Mouse (Mus musculus) neural tube, embryonic 14.5 days (tissue): ENCODE measurements around the gene Hdac11. TPM values are rescaled to one million over a fixed set of nuclear protein-coding genes. Genes with fewer than 3 reads are reported as not detected.

ENCODE experiments used
- ATAC-seq: fragments of 200-750 bp; cut with Nextera tagmentation; 2 replicates; pipeline ENCODE4 v1.8.0; 2017; ENCODE audit warnings: low read depth, mild to moderate bottlenecking, moderate TSS enrichment, moderate library complexity
- H3K27ac ChIP-seq: fragments of 300-500 bp; sonication (generic); 2 replicates; pipeline ENCODE4 v1.5.1; 2014; ENCODE audit warnings: low read depth, mild to moderate bottlenecking, control low read depth, low read length, moderate library complexity, mixed read lengths
- H3K27me3 ChIP-seq: fragments of 300-500 bp; sonication (generic); 2 replicates; pipeline ENCODE4 v1.6.1; 2014; ENCODE audit warnings: low read length; ENCODE audit not compliant: control insufficient read depth, insufficient read depth
- H3K36me3 ChIP-seq: fragments of 300-500 bp; sonication (generic); 2 replicates; pipeline ENCODE4 v1.6.1; 2014; ENCODE audit warnings: low read length, mixed read lengths; ENCODE audit not compliant: control insufficient read depth, insufficient read depth
- H3K4me1 ChIP-seq: fragments of 300-500 bp; sonication (generic); 2 replicates; pipeline ENCODE4 v1.6.1; 2014; ENCODE audit warnings: low read length; ENCODE audit not compliant: control insufficient read depth, insufficient read depth
- H3K4me2 ChIP-seq: fragments of 300-500 bp; sonication (generic); 2 replicates; pipeline ENCODE4 v1.6.1; 2014; ENCODE audit warnings: mild to moderate bottlenecking, low read depth, low read length, control low read depth
- H3K4me3 ChIP-seq: fragments of 300-500 bp; sonication (generic); 2 replicates; pipeline ENCODE4 v1.5.1; 2014; ENCODE audit warnings: low read depth, low read length, control low read depth, mixed read lengths
- H3K9ac ChIP-seq: fragments of 300-500 bp; sonication (generic); replicated peaks from 2 replicates; pipeline ENCODE4 v1.6.1; 2014; ENCODE audit warnings: low read depth, mild to moderate bottlenecking, control low read depth, low read length, mixed read lengths
- H3K9me3 ChIP-seq: fragments of 300-500 bp; sonication (generic); 2 replicates; pipeline ENCODE4 v1.6.1; 2016; ENCODE audit warnings: low read length; ENCODE audit not compliant: control insufficient read depth
- WGBS: fragments of 180-500 bp; shearing (Covaris S2); extraction: QIAGEN DNeasy Blood & Tissue Kit; methylation state at CpG from one replicate; pipeline ENCODE4 v1.1.7; 2014; 5-methylcytosine and 5-hydroxymethylcytosine counted together
- polyA plus RNA-seq: library from polyadenylated mRNA; unstranded; fragments of >200 nt; fragmentation: Nextera tagmentation; extraction: Ambion mirVana; gene quantifications from 2 replicates; pipeline ENCODE4 v1.2.1, GENCODE M21; 2014

Hdac11 gene
- polyA plus RNA-seq, 1 experiment from 2014 or later: 50.0 TPM

GRCm38 (mm10) chr6:91146443-91147151, 9.9 kb upstream of the Hdac11 start:
- 9% methylated on average over 5 of the region's 5 CpGs for whole genome bisulfite sequencing
- H3K27me3 ChIP-seq: no peaks in the 10 kb centered on the region
- no peak overlapping the region for H3K4me3 ChIP-seq
- no peak overlapping the region for H3K4me2 ChIP-seq
- peak; percentile 93 for ATAC-seq
- peaks cover 16% of the 10 kb centered on the region; the same call in 1 of the 2 replicates for H3K4me1 ChIP-seq
- no peaks in the 10 kb centered on the region for H3K36me3 ChIP-seq
- peak overlapping the region; percentile 84 for H3K27ac ChIP-seq
- H3K9ac ChIP-seq: no peak overlapping the region
- no peaks in the 10 kb centered on the region for H3K9me3 ChIP-seq

- Histone ChIP-seq H3K4me3 (no peak overlapping the region), H3K27me3 (no peaks in the 10 kb centered on the region), H3K9ac (no peak overlapping the region), H3K27ac (peak overlapping the region; percentile 84), H3K4me1 (peaks cover 16% of the 10 kb centered on the region; the same call in 1 of the 2 replicates), H3K9me3 (no peaks in the 10 kb centered on the region), H3K36me3 (no peaks in the 10 kb centered on the region), H3K4me2 (no peak overlapping the region)
- peak; percentile 75 for ATAC-seq
- whole genome bisulfite sequencing: 49% methylated on average over 2 of the region's 2 CpGs
Measured at GRCm38 (mm10) chr6:91147152-91147770, 9.2 kb upstream of the Hdac11 start.

DNA sequence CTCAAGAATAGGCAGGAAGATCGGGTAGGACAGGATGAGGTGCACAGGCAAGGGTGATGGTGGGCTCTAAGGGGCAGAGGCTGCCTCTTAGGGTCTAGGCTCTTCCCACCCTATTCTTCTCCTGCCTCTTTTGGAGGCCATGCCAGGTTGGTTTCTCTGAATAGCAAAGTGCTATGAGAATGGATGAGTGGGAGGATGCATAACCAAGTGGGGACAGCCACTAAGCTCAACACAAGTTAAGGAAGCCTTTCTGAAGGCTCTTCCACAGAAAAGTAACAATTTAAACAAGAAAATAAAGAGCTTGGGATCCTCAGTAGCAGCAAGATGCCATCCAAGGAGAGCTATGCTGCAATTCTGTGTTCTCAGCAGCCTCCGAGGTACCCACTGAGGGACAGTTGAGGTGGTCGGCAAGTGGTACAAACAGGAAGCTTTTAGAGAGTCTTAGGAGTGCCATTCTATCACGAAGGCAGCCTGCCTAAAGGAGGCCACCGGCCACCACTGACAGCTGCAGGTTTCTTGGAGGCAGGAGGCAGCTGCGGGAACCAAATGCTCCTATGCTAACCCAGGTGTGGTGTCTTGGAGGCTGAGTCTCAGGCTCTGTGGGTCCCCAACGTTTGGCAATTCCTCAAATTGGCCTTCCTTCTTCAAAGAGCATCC, 3.4 kb upstream of the Hdac11 start:
- H3K4me3 ChIP-seq: no peak overlapping the region
- H3K36me3 ChIP-seq: no peaks in the 10 kb centered on the region
- no peaks in the 10 kb centered on the region for H3K9me3 ChIP-seq
- H3K27ac ChIP-seq: peak overlapping the region; percentile 85
- no peak overlapping the region for H3K9ac ChIP-seq
- H3K4me2 ChIP-seq: peak overlapping the region; percentile 48
- H3K4me1 ChIP-seq: peaks cover 30% of the 10 kb centered on the region
- ATAC-seq: no peak
- WGBS: 40% methylated on average over 7 of the region's 7 CpGs
- H3K27me3 ChIP-seq: no peaks in the 10 kb centered on the region

- Histone ChIP-seq H3K9me3 (no peaks in the 10 kb centered on the region), H3K27me3 (no peaks in the 10 kb centered on the region), H3K9ac (peak overlapping the region; percentile 32; the same call in 1 of the 2 replicates), H3K4me3 (peak overlapping the region; percentile 29), H3K36me3 (no peaks in the 10 kb centered on the region), H3K4me2 (peak overlapping the region; percentile 48), H3K4me1 (peaks cover 36% of the 10 kb centered on the region), H3K27ac (peak overlapping the region; percentile 85)
- under 1% methylated on average over 10 of the region's 10 CpGs for WGBS
- ATAC-seq: peak; percentile 77
Measured at GRCm38 (mm10) chr6:91153549-91154064, 2.9 kb upstream of the Hdac11 start.

DNA sequence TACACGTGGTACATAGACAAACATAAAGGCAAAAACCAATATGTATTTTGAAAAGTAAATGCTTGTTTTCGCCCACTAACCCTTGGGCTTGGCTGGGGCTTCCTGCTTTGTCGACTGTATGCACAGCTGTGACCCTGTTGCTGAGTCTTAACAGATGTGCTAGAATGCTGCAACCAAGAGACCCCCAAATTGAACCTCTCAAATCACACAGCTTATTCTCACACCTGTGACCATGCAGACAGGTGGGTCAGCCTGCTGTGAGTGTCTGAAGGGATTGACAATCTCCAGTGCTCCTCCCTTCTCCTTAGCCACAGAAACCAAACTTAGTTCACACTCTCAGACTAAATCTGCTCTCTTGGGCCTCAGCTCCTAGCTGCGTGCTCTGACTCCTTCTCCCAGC, 1.8 kb upstream of the Hdac11 start:
- Histone ChIP-seq H3K27ac (peak overlapping the region; percentile 85; the same call in 1 of the 2 replicates), H3K9ac (no peak overlapping the region), H3K36me3 (no peaks in the 10 kb centered on the region), H3K9me3 (no peaks in the 10 kb centered on the region), H3K4me3 (no peak overlapping the region), H3K4me2 (no peak overlapping the region), H3K4me1 (peaks cover 46% of the 10 kb centered on the region), H3K27me3 (no peaks in the 10 kb centered on the region)
- no peak for ATAC-seq
- WGBS: 55% methylated on average over 4 of the region's 4 CpGs

DNA sequence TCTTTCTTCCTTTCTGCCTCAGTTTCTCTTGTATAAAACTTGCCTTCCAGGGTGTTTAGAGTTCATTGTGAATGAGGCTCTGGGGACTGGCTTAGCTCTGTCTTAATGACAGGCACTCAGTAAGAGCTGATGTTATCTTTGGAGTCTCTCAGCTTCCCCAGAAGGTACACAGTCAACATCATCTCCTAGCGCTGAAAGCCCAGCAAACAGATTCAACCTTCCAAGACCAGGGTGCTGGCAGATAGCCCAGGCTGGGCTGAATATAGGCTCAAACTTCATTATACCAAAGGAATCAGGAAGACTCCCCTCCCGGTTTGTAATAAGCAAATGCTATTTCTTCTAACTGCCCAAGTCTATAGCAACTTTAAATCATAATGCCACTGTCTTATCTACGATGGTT, 1.2 kb upstream of the Hdac11 start:
- Histone ChIP-seq H3K9me3 (no peaks in the 10 kb centered on the region), H3K4me3 (no peak overlapping the region), H3K4me1 (peaks cover 52% of the 10 kb centered on the region), H3K9ac (no peak overlapping the region), H3K36me3 (no peaks in the 10 kb centered on the region), H3K4me2 (no peak overlapping the region), H3K27ac (no peak overlapping the region), H3K27me3 (no peaks in the 10 kb centered on the region)
- 70% methylated on average over 3 of the region's 3 CpGs for WGBS
- ATAC-seq: no peak

DNA sequence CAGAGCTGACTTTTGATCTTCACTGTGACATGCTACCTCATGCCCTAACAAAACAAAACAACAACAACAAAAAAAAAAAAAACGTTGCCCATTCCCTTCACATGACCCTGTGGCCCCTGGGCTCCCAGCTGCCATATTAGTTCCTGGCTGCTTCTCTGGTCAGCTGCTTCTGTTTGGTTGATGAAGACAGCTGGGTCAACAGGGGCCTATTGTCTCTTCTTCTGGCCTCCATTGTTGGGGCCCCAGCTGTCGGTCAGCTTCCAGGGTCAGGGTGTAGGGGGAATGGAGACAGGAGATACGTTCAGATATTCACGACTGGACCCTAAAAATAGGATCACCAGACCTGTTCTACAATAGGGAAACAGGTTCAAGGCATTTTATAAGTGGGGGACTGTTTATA, 403 bp upstream of the Hdac11 start:
- WGBS: 12% methylated on average over 4 of the region's 4 CpGs
- H3K4me1 ChIP-seq: peaks cover 54% of the 10 kb centered on the region
- H3K4me3 ChIP-seq: peak overlapping the region; percentile 63
- no peaks in the 10 kb centered on the region for H3K36me3 ChIP-seq
- H3K27me3 ChIP-seq: no peaks in the 10 kb centered on the region
- no peak for ATAC-seq
- no peaks in the 10 kb centered on the region for H3K9me3 ChIP-seq
- peak overlapping the region; percentile 85 for H3K27ac ChIP-seq
- H3K9ac ChIP-seq: no peak overlapping the region
- H3K4me2 ChIP-seq: peak overlapping the region; percentile 70

GRCm38 (mm10) chr6:91157237-91157570, 739 bp downstream of the Hdac11 start:
- peaks cover 54% of the 10 kb centered on the region for H3K4me1 ChIP-seq
- 35% methylated on average over 5 of the region's 6 CpGs for WGBS
- H3K27me3 ChIP-seq: no peaks in the 10 kb centered on the region
- no peak for ATAC-seq
- no peaks in the 10 kb centered on the region for H3K9me3 ChIP-seq
- H3K9ac ChIP-seq: peak overlapping the region; percentile 69
- H3K4me2 ChIP-seq: peak overlapping the region; percentile 70
- peak overlapping the region; percentile 63 for H3K4me3 ChIP-seq
- no peaks in the 10 kb centered on the region for H3K36me3 ChIP-seq
- H3K27ac ChIP-seq: peak overlapping the region; percentile 85

DNA sequence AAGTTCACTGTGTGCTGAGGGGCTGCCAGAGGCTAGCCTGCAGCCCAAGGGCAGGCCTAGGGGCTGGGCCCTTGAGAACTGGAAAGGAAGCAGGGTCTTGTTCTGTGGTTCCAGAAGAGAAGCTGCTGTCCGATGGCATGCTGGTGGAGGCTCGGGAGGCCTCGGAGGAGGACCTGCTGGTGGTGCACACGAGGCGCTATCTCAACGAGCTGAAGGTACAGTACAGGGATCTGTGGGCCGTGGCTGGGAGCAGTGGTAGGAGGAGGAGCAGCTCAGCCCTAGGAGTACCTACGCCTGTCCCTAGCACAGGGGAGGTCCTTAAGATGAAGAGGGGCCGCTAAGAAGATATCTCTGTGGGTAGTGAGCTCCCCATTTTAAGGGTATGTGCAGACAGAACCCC, 2.6 kb downstream of the Hdac11 start:
- Histone ChIP-seq H3K9me3 (no peaks in the 10 kb centered on the region), H3K27me3 (no peaks in the 10 kb centered on the region), H3K27ac (no peak overlapping the region; the same call in 1 of the 2 replicates), H3K9ac (0 out of 2 replicates have a peak overlapping the region, but pooled peaks have one; percentile 13), H3K36me3 (no peaks in the 10 kb centered on the region), H3K4me3 (no peak overlapping the region), H3K4me2 (peak overlapping the region; percentile 12), H3K4me1 (peaks cover 39% of the 10 kb centered on the region)
- WGBS: 82% methylated on average over 9 of the region's 9 CpGs
- no peak for ATAC-seq
